Mouse (Mus musculus) intestine, embryonic 14.5 days (tissue): Measurements from ENCODE around the gene Lrig1. TPM values are rescaled to one million over a fixed set of nuclear protein-coding genes. Genes with fewer than 3 reads are reported as not detected.
A peak's percentile ranks its signal among the peaks of the same experiment; 100 is the strongest.

ENCODE experiments used
- ATAC-seq: fragments of 200-750 bp; cut with Nextera tagmentation; replicated peaks from 2 replicates; pipeline ENCODE4 v1.8.0; 2017; ENCODE audit warnings: low read depth, moderate number of reproducible peaks, moderate TSS enrichment, moderate library complexity; ENCODE audit not compliant: low FRiP score, low TSS enrichment
- DNase-seq: peaks from one replicate; pipeline ENCODE4 v3.0.0-alpha.2; 2018; ENCODE audit warnings: low spot score
- H3K27ac ChIP-seq: fragments of 300-500 bp; sonication (generic); 2 replicates; pipeline ENCODE4 v1.5.1; 2014; ENCODE audit warnings: low read depth, mild to moderate bottlenecking, control low read depth
- H3K27me3 ChIP-seq: fragments of 300-500 bp; sonication (generic); replicated peaks from 2 replicates; pipeline ENCODE4 v1.6.1; 2014; ENCODE audit warnings: low read length, control low read depth; ENCODE audit not compliant: control insufficient read depth, insufficient read depth
- H3K36me3 ChIP-seq: fragments of 300-500 bp; sonication (generic); 2 replicates; pipeline ENCODE4 v1.6.1; 2014; ENCODE audit warnings: low read length, control low read depth; ENCODE audit not compliant: control insufficient read depth, insufficient read depth
- H3K4me1 ChIP-seq: fragments of 300-500 bp; sonication (generic); replicated peaks from 2 replicates; pipeline ENCODE4 v1.6.1; 2014; ENCODE audit warnings: low read length, control low read depth, mixed read lengths; ENCODE audit not compliant: control insufficient read depth, insufficient read depth
- H3K4me2 ChIP-seq: fragments of 300-500 bp; sonication (generic); 2 replicates; pipeline ENCODE4 v1.6.1; 2014; ENCODE audit warnings: low read length
- H3K4me3 ChIP-seq: fragments of 300-500 bp; sonication (generic); 2 replicates; pipeline ENCODE4 v1.5.1; 2014; ENCODE audit warnings: low read depth, low read length, control low read depth, mixed read lengths
- H3K9ac ChIP-seq: fragments of 300-500 bp; sonication (generic); 2 replicates; pipeline ENCODE4 v1.6.1; 2014; ENCODE audit warnings: mild to moderate bottlenecking, low read length
- H3K9me3 ChIP-seq: fragments of 300-500 bp; sonication (generic); 2 replicates; pipeline ENCODE4 v1.6.1; 2016; ENCODE audit warnings: low read length, control low read depth; ENCODE audit not compliant: control insufficient read depth
- WGBS: fragments of 180-500 bp; shearing (Covaris S2); extraction: QIAGEN DNeasy Blood & Tissue Kit; methylation state at CpG from one replicate; pipeline ENCODE4 v1.1.7; 2014; 5-methylcytosine and 5-hydroxymethylcytosine counted together
- polyA plus RNA-seq: library from polyadenylated mRNA; unstranded; fragments of >200 nt; fragmentation: Nextera tagmentation; extraction: Ambion mirVana; gene quantifications from 2 replicates; pipeline ENCODE4 v1.2.1, GENCODE M21; 2014

The Lrig1 gene
- 32.8 and 35.2 TPM in 2 replicates for polyA plus RNA-seq

GRCm38 (mm10) chr6:94700067-94700491, at the start of gene Lrig1:
Gene Lrig1, minus strand, starts transcription at chr6:94700158.
- peak within 1 kb of the TSS; percentile 96 for H3K9ac ChIP-seq
- H3K27ac ChIP-seq: peak within 1 kb of the TSS; percentile 89
- no peaks in the 10 kb centered on the region for H3K9me3 ChIP-seq
- WGBS: 0% methylated on average over 38 of the region's 40 CpGs
- no peaks in the 10 kb centered on the region for H3K27me3 ChIP-seq
- peak; percentile 99 for ATAC-seq
- H3K4me2 ChIP-seq: peak within 1 kb of the TSS; percentile 79
- peak; percentile 97 for DNase-seq
- peaks cover 33% of the 10 kb centered on the region for H3K4me1 ChIP-seq
- peak within 1 kb of the TSS; percentile 97 for H3K4me3 ChIP-seq
- no peaks in the 10 kb centered on the region for H3K36me3 ChIP-seq

GRCm38 (mm10) chr6:94749626-94750025, 49.7 kb upstream of the Lrig1 start:
- Histone ChIP-seq H3K9me3 (no peaks in the 10 kb centered on the region), H3K27ac (no peak overlapping the region), H3K27me3 (no peaks in the 10 kb centered on the region), H3K4me2 (no peak overlapping the region), H3K4me1 (no peaks in the 10 kb centered on the region), H3K9ac (no peak overlapping the region), H3K36me3 (no peaks in the 10 kb centered on the region), H3K4me3 (no peak overlapping the region)
- DNase-seq (no peak), ATAC-seq (no peak)
- WGBS: 86% methylated on average over 3 of the region's 3 CpGs

GRCm38 (mm10) chr6:94748361-94748760, 48.4 kb upstream of the Lrig1 start:
- 58% methylated on average over 7 of the region's 7 CpGs for whole genome bisulfite sequencing
- Histone ChIP-seq H3K27ac (no peak overlapping the region), H3K36me3 (no peaks in the 10 kb centered on the region), H3K27me3 (no peaks in the 10 kb centered on the region), H3K9me3 (no peaks in the 10 kb centered on the region), H3K4me1 (no peaks in the 10 kb centered on the region), H3K4me3 (no peak overlapping the region), H3K9ac (no peak overlapping the region), H3K4me2 (no peak overlapping the region)
- no peak for ATAC-seq
- DNase-seq: no peak

- 41% methylated on average over 14 of the region's 14 CpGs for WGBS
- 0 out of 2 replicates have a peak, but pooled peaks have one; percentile 40 for ATAC-seq
- H3K4me2 ChIP-seq: no peak overlapping the region
Measured at GRCm38 (mm10) chr6:94740117-94740729, 40.3 kb upstream of the Lrig1 start.

GRCm38 (mm10) chr6:94738647-94739046, 38.7 kb upstream of the Lrig1 start:
- H3K4me2 ChIP-seq: no peak overlapping the region
- no peak overlapping the region for H3K4me3 ChIP-seq
- no peaks in the 10 kb centered on the region for H3K9me3 ChIP-seq
- no peak overlapping the region for H3K27ac ChIP-seq
- DNase-seq (no peak), ATAC-seq (no peak)
- 0 out of 2 replicates have a peak, but pooled peaks cover 2% of the 10 kb centered on the region for H3K4me1 ChIP-seq
- no peaks in the 10 kb centered on the region for H3K36me3 ChIP-seq
- H3K9ac ChIP-seq: no peak overlapping the region
- no peaks in the 10 kb centered on the region for H3K27me3 ChIP-seq
- 80% methylated on average over 3 of the region's 3 CpGs for WGBS

More at GRCm38 (mm10) chr6:94740117-94740729, 40.3 kb upstream of the Lrig1 start:
- H3K4me3 ChIP-seq: no peak overlapping the region
- no peaks in the 10 kb centered on the region for H3K9me3 ChIP-seq
- DNase-seq: peak; percentile 63
- no peaks in the 10 kb centered on the region for H3K36me3 ChIP-seq
- no peak overlapping the region for H3K9ac ChIP-seq
- no peaks in the 10 kb centered on the region for H3K27me3 ChIP-seq
- H3K27ac ChIP-seq: peak overlapping the region; percentile 67
- 0 out of 2 replicates have a peak, but pooled peaks cover 2% of the 10 kb centered on the region for H3K4me1 ChIP-seq

- ATAC-seq (no peak), DNase-seq (no peak)
- no peaks in the 10 kb centered on the region for H3K9me3 ChIP-seq
- H3K9ac ChIP-seq: no peak overlapping the region
- WGBS: 81% methylated on average over 5 of the region's 5 CpGs
- no peaks in the 10 kb centered on the region for H3K36me3 ChIP-seq
- H3K27ac ChIP-seq: no peak overlapping the region
- H3K4me2 ChIP-seq: no peak overlapping the region
- no peaks in the 10 kb centered on the region for H3K4me1 ChIP-seq
- H3K27me3 ChIP-seq: no peaks in the 10 kb centered on the region
- H3K4me3 ChIP-seq: no peak overlapping the region
Measured at GRCm38 (mm10) chr6:94733878-94734277, 33.9 kb upstream of the Lrig1 start.

GRCm38 (mm10) chr6:94729847-94730246, 29.9 kb upstream of the Lrig1 start:
- Histone ChIP-seq H3K27ac (peak overlapping the region; percentile 47; the same call in 1 of the 2 replicates), H3K4me3 (no peak overlapping the region), H3K4me1 (no peaks in the 10 kb centered on the region)

GRCm38 (mm10) chr6:94729132-94729531, 29.2 kb upstream of the Lrig1 start:
- no peaks in the 10 kb centered on the region for H3K9me3 ChIP-seq
- 31% methylated on average over 3 of the region's 3 CpGs for WGBS
- no peaks in the 10 kb centered on the region for H3K36me3 ChIP-seq
- H3K4me3 ChIP-seq: no peak overlapping the region
- no peaks in the 10 kb centered on the region for H3K4me1 ChIP-seq
- H3K4me2 ChIP-seq: no peak overlapping the region
- H3K27me3 ChIP-seq: no peaks in the 10 kb centered on the region
- H3K9ac ChIP-seq: no peak overlapping the region
- 0 out of 2 replicates have a peak, but pooled peaks have one; percentile 19 for ATAC-seq
- DNase-seq: no peak
- H3K27ac ChIP-seq: no peak overlapping the region

More at GRCm38 (mm10) chr6:94729847-94730246, 29.9 kb upstream of the Lrig1 start:
- 48% methylated on average over 18 of the region's 18 CpGs for WGBS
- H3K36me3 ChIP-seq: no peaks in the 10 kb centered on the region
- H3K4me2 ChIP-seq: no peak overlapping the region
- ATAC-seq (peak; percentile 84), DNase-seq (peak; percentile 69)
- H3K27me3 ChIP-seq: no peaks in the 10 kb centered on the region
- H3K9me3 ChIP-seq: no peaks in the 10 kb centered on the region
- H3K9ac ChIP-seq: no peak overlapping the region

- ATAC-seq (no peak), DNase-seq (no peak)
- WGBS: 71% methylated on average over 1 of the region's 1 CpGs
- H3K4me3 ChIP-seq: no peak overlapping the region
- H3K36me3 ChIP-seq: no peaks in the 10 kb centered on the region
- H3K4me2 ChIP-seq: no peak overlapping the region
- no peak overlapping the region for H3K27ac ChIP-seq
- H3K4me1 ChIP-seq: no peaks in the 10 kb centered on the region
- no peaks in the 10 kb centered on the region for H3K27me3 ChIP-seq
- H3K9me3 ChIP-seq: no peaks in the 10 kb centered on the region
- H3K9ac ChIP-seq: no peak overlapping the region
Measured at GRCm38 (mm10) chr6:94724612-94725011, 24.7 kb upstream of the Lrig1 start.
